Mouse (Mus musculus) forebrain, postnatal 0 days (tissue): ENCODE data around the gene Fbxw7. TPM values are rescaled to one million over a fixed set of nuclear protein-coding genes. Genes with fewer than 3 reads are reported as not detected.

Experiments used
- ATAC-seq: fragments of 200-750 bp; cut with Nextera tagmentation; 2 replicates; pipeline ENCODE4 v1.8.0; 2017; ENCODE audit warnings: mild to moderate bottlenecking, moderate library complexity
- DNase-seq: peaks from one replicate; pipeline ENCODE4 v3.0.0-alpha.2; 2015
- H3K27ac ChIP-seq: fragments of 300-500 bp; sonication (generic); 2 replicates; pipeline ENCODE4 v1.5.1; 2014; ENCODE audit warnings: low read depth, mild to moderate bottlenecking, antibody characterized with exemption, low read length, moderate library complexity, mixed read lengths
- H3K27me3 ChIP-seq: fragments of 300-500 bp; sonication (generic); 2 replicates; pipeline ENCODE4 v1.6.1; 2014; ENCODE audit warnings: mild to moderate bottlenecking, low read length, mixed read lengths; ENCODE audit not compliant: insufficient read depth
- H3K36me3 ChIP-seq: fragments of 300-500 bp; sonication (generic); 2 replicates; pipeline ENCODE4 v1.6.1; 2014; ENCODE audit warnings: mild to moderate bottlenecking, moderate library complexity; ENCODE audit not compliant: insufficient read depth
- H3K4me1 ChIP-seq: fragments of 300-500 bp; sonication (generic); 2 replicates; pipeline ENCODE4 v1.6.1; 2014; ENCODE audit warnings: antibody characterized with exemption; ENCODE audit not compliant: insufficient read depth
- H3K4me2 ChIP-seq: fragments of 300-500 bp; sonication (generic); 2 replicates; pipeline ENCODE4 v1.6.1; 2014; ENCODE audit warnings: low read depth, mild to moderate bottlenecking, moderate library complexity
- H3K4me3 ChIP-seq: fragments of 300-500 bp; sonication (generic); 2 replicates; pipeline ENCODE4 v1.5.1; 2014; ENCODE audit warnings: low read depth, low read length, mixed read lengths
- H3K9ac ChIP-seq: fragments of 300-500 bp; sonication (generic); 2 replicates; pipeline ENCODE4 v1.6.1; 2014; ENCODE audit warnings: mild to moderate bottlenecking
- H3K9me3 ChIP-seq: fragments of 300-500 bp; sonication (generic); 2 replicates; pipeline ENCODE4 v1.6.1; 2016; ENCODE audit warnings: low read length
- CTCF ChIP-seq: sonication (generic); IDR thresholded peaks from 2 replicates; pipeline ENCODE4 v1.5.1; 2016; ENCODE audit warnings: antibody characterized with exemption, control low read depth, low read depth
- WGBS: fragments of 180-500 bp; shearing (Covaris S2); extraction: QIAGEN DNeasy Blood & Tissue Kit; methylation state at CpG from one replicate; pipeline ENCODE4 v1.1.7; 2014; 5-methylcytosine and 5-hydroxymethylcytosine counted together
- polyA plus RNA-seq: library from polyadenylated mRNA; unstranded; fragments of >200 nt; fragmentation: Nextera tagmentation; extraction: Ambion mirVana; gene quantifications from 2 replicates; pipeline ENCODE4 v1.2.1, GENCODE M21; 2015
- total RNA-seq: library from RNA; depleted of rRNA; stranded (reverse); fragments of >200 nt; gene quantifications from 2 replicates; pipeline ENCODE4 v1.2.3, GENCODE M21; 2014

The Fbxw7 gene
- total and polyA plus RNA-seq, 2 experiments from 2014 or later: 43.6 to 69.5 TPM

DNA sequence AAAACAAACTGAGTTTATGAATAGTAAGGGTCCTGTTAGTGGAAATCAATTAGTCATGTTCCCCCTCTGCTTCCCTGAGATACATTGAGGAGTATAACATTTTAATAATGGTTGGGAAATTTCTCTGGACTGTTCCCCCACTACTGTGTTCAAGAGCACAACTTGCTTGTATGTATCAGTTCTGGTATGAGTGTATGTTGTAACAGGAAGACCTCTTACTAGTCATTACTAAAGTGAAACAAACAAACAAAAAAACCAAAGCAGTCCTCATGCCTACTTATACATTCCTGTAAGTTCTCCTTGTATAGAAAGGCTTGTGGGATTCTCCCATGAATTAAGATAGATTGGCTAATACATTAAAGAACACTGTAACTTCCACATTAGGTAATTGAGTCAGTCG lies 131.3 kb downstream of the Fbxw7 start:
- WGBS: 91% methylated on average over 1 of the region's 1 CpGs
- H3K27ac ChIP-seq: no peak overlapping the region
- H3K4me1 ChIP-seq: no peaks in the 10 kb centered on the region
- H3K9ac ChIP-seq: no peak overlapping the region
- DNase-seq (no peak), ATAC-seq (no peak)
- H3K4me3 ChIP-seq: no peak overlapping the region
- no peaks in the 10 kb centered on the region for H3K9me3 ChIP-seq
- no peak overlapping the region for H3K4me2 ChIP-seq
- no peak for TF ChIP-seq CTCF
- no peaks in the 10 kb centered on the region for H3K27me3 ChIP-seq
- H3K36me3 ChIP-seq: no peaks in the 10 kb centered on the region

DNA sequence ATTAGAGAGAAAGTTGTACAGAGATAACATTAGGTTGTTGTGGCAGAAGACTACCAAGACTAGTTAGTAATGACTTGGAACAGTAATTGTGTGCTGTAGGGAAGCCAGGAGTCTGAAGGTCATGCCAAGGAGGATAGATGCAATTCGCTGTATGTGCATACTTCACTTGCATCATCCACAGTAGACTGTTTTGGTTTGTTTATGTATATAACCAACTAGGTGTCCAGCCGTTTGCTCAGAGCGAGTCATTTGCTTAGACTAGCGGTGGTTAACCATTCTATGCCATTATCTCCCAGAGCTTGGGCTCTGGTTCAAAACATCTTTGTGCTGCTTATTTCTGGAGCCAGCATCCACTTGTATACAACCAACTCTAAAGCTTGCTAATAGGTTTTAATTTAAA lies 134.3 kb downstream of the Fbxw7 start:
- DNase-seq (no peak), ATAC-seq (no peak)
- no peak overlapping the region for H3K27ac ChIP-seq
- TF ChIP-seq CTCF: no peak
- WGBS: 79% methylated on average over 4 of the region's 4 CpGs
- H3K9ac ChIP-seq: no peak overlapping the region
- no peaks in the 10 kb centered on the region for H3K9me3 ChIP-seq
- H3K27me3 ChIP-seq: no peaks in the 10 kb centered on the region
- no peaks in the 10 kb centered on the region for H3K4me1 ChIP-seq
- H3K4me2 ChIP-seq: no peak overlapping the region
- H3K36me3 ChIP-seq: no peaks in the 10 kb centered on the region
- no peak overlapping the region for H3K4me3 ChIP-seq

DNA sequence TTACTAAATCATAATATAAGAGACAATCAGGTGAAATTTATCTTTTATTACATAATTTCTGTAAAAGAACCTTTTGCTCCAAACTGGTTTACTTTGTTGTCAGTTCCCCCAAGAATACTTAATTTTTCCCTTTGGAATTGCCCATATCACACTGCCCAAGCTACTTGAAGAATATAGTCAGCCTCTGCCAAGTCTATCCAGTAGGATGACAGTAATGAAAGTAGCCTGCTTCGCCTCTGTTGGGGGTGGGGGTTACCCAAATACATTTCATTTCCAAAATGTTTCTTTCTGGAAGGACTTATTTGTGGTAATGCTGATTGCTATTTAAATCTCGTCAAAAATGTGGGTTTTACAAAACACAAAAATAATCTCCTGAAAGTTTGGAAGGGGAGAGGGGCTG lies 136.6 kb downstream of the Fbxw7 start:
- TF ChIP-seq CTCF: no peak
- DNase-seq: no peak
- no peaks in the 10 kb centered on the region for H3K9me3 ChIP-seq
- no peaks in the 10 kb centered on the region for H3K27me3 ChIP-seq
- peak overlapping the region; percentile 58 for H3K4me2 ChIP-seq
- ATAC-seq: peak; percentile 59; the same call in 1 of the 2 replicates
- 5% methylated on average over 2 of the region's 2 CpGs for WGBS
- peak overlapping the region; percentile 80 for H3K9ac ChIP-seq
- 0 out of 2 replicates have a peak, but pooled peaks cover 5% of the 10 kb centered on the region for H3K4me1 ChIP-seq
- H3K4me3 ChIP-seq: peak overlapping the region; percentile 60
- H3K27ac ChIP-seq: peak overlapping the region; percentile 91
- no peaks in the 10 kb centered on the region for H3K36me3 ChIP-seq

DNA sequence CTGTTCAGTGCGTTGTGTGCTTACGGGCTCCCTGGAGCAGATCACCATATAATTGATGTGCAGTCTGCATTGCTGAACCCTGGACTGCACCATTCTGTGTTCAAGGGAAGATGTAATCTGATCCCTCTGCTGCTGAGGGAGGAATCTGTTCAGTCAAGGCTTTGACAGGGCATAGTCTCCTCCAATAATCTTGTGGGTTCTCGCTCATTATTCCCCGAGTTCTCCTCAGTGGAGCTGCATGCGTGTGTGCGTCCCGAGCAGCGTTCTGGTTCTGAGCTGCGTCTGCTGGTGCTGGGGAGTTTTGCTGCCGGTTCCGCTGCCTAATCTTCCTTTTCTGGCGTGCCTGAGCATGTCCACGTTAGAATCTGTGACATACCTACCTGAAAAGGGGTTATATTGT lies 137.1 kb downstream of the Fbxw7 start:
- Histone ChIP-seq H3K9ac (peak overlapping the region; percentile 80), H3K27ac (peak overlapping the region; percentile 91), H3K9me3 (no peaks in the 10 kb centered on the region), H3K4me1 (0 out of 2 replicates have a peak, but pooled peaks cover 5% of the 10 kb centered on the region), H3K4me2 (peak overlapping the region; percentile 58), H3K36me3 (no peaks in the 10 kb centered on the region), H3K27me3 (no peaks in the 10 kb centered on the region), H3K4me3 (peak overlapping the region; percentile 60)
- peak; percentile 97 for ATAC-seq
- no peak for TF ChIP-seq CTCF
- 5% methylated on average over 13 of the region's 13 CpGs for WGBS
- peak; percentile 86 for DNase-seq

DNA sequence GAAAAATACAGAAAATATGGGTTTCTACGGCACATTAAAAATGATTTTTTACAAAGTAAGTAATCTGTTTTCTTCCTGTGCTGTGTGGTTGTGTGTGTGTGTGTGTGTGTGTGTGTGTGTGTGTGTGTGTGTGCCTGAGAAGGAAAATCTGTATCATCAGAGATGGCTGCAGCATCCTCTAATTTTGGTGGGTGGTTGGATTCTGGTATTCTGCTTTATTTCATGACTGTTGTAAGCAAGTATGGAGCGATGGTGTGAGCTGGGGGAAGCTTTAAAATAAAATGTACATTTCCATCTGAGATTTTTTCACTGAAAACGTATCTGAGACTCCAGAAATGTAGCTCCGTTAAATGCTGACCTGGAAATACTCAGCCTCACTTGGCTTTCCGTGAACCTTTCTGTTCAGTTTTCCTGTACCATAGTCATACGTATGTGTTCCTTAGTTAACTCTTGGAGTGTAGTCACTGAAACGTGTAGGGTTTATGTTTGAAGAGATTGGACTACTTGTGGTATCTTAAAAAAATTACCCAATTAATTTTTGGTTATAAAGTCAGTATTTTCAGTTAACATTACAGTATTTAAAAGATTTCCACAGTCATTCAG lies 137.6 kb downstream of the Fbxw7 start:
- Histone ChIP-seq H3K27ac (peak overlapping the region; percentile 91), H3K4me2 (peak overlapping the region; percentile 58), H3K4me1 (0 out of 2 replicates have a peak, but pooled peaks cover 5% of the 10 kb centered on the region), H3K4me3 (peak overlapping the region; percentile 60), H3K36me3 (no peaks in the 10 kb centered on the region), H3K9me3 (no peaks in the 10 kb centered on the region), H3K27me3 (no peaks in the 10 kb centered on the region), H3K9ac (peak overlapping the region; percentile 80)
- TF ChIP-seq CTCF: no peak
- 14% methylated on average over 7 of the region's 7 CpGs for WGBS
- DNase-seq (peak; percentile 62), ATAC-seq (peak; percentile 36; the same call in 1 of the 2 replicates)

DNA sequence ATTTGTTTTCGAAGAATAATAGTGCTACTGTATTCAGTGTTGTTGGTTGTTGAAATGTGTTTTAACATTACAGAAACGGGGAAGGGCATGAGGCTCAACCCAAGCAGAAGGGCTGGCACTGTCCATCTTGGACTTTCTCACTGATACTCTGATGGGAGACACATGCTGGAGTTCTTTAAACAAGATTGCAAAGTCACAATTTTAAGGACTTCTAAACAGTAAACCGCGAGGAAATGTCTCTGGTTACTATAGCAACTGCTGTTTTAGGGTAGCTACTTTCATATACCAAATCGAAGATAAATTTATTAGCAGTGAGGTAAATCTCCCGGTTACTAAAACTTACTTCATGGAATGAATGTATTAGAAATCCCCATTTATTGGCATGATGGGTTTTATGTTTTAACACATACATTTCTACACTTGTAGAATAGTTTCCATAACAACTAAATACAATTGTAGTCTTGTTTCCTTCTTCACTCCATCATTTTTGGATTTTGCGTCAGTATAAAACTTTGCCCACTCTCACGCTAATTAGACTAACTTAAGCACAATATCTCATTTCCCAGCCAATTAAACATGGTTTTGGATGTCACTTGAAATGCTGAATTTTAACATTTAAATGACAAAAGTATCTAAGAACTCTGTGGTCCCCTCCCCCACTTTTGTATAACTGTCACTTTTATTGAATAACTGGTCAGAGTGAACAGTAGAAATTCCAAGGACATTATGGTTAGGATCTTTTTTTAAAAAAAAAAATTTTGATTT lies 140.1 kb downstream of the Fbxw7 start:
- DNase-seq (peak; percentile 27), ATAC-seq (no peak)
- peak overlapping the region; percentile 23 for H3K4me3 ChIP-seq

DNA sequence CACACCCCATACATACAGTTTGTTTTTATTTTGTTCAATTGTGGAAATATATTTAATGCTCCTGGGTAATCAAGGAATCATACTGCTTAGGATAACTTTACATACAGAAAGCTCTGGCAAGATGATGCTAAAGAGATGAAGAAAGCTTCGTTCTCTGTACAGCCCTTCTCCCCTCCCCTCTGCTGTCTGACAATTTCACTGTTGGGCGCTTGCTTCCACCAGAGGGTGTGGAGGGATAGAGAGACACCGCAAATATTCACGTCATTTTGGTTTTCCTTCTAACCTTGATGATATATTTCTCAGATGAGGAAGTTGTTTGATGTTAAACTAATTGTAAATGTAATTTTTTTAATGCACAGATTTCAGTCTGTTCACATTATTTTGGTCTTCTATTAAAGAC lies 140.8 kb downstream of the Fbxw7 start:
- H3K36me3 ChIP-seq: peaks cover 9% of the 10 kb centered on the region; the same call in 1 of the 2 replicates
- H3K9me3 ChIP-seq: no peaks in the 10 kb centered on the region
- H3K4me1 ChIP-seq: 0 out of 2 replicates have a peak, but pooled peaks cover 5% of the 10 kb centered on the region
- no peaks in the 10 kb centered on the region for H3K27me3 ChIP-seq
- no peak overlapping the region for H3K9ac ChIP-seq
- H3K4me2 ChIP-seq: peak overlapping the region; percentile 45
- no peak for ATAC-seq
- no peak overlapping the region for H3K27ac ChIP-seq
- WGBS: 15% methylated on average over 4 of the region's 4 CpGs
- peak overlapping the region; percentile 16; the same call in 1 of the 2 replicates for H3K4me3 ChIP-seq
- peak; percentile 68 for TF ChIP-seq CTCF
- peak; percentile 44 for DNase-seq

More for the DNA sequence above, 140.1 kb downstream of the Fbxw7 start:
- Histone ChIP-seq H3K4me1 (0 out of 2 replicates have a peak, but pooled peaks cover 5% of the 10 kb centered on the region), H3K36me3 (peaks cover 9% of the 10 kb centered on the region; the same call in 1 of the 2 replicates), H3K4me2 (peak overlapping the region; percentile 45), H3K9me3 (no peaks in the 10 kb centered on the region), H3K9ac (peak overlapping the region; percentile 15; the same call in 1 of the 2 replicates), H3K27me3 (no peaks in the 10 kb centered on the region), H3K27ac (no peak overlapping the region)
- no peak for TF ChIP-seq CTCF
- WGBS: 13% methylated on average over 8 of the region's 8 CpGs
